In the genomic region with DNA sequence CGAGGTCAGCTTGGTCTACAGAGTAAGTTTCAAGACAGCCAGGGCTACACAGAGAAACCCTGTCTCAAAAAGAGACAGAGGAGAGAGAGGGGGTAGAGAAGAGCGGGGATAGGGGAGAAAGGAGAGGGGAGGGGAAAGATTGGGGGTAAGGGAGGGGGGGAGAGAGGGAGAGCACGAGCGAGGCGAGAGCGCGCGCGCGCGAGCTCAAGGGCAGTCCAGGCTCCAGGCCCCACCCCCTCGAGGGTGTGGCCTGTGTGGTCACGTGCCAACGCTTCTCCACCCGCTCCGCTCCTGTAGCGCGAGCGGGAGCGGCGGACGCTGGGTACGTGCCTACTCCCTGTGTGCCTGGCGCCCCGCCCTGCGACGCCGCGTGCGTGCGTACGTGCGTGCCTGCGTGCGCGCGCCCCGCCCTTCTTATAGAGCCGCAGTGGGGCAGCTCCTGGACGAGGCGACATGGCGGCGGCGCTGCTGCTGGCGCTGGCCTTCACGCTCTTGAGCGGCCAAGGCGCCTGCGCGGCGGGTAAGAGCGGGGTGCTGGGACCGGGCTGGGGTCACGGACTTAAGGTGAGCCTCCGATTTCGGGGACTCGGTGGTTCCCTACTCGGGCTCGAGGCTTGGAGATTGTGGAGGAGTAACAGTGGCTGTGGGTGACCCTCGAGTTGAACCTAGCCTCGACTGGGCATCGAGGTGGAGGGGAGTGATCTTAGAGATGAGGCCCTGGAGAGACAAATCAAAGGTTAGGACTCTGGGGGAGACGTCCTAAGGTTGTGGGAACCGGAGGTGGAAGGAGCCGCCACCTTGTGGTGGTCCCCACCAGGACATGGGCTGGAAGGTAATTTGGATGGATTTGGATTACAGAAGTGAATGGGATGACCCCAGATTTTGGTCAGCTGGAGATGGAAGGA, we compare ENCODE assay signal across 7 mouse cellular contexts. TPM values are rescaled to one million over a fixed set of nuclear protein-coding genes. Genes with fewer than 3 reads are reported as not detected.
DNase-seq lines count a peak whose midpoint lies in the region; ATAC-seq lines count a peak whose summit lies in the region.

TSS of gene Bsg (plus strand) at position 427 of the 905 bp plus-strand sequence.

- ATAC-seq in intestine, embryonic 15.5 days: peak; percentile 95

- intact Hi-C loops in gastrocnemius, postnatal 36 days (cut with DNase I): no loop called here
- intact Hi-C loops in left cerebral cortex, postnatal 25 days (cut with DNase I): loop anchor here (1.0 kb wide), 1 partner anchor 63 kb away; no protein-coding TSS in a partner anchor

- peak; percentile 97 for DNase-seq in adrenal gland, adult 18-20 months (ENCODE audit: low spot score in 2 of 2)
- peak; percentile 100 for DNase-seq in embryo, embryonic 11 days
- peak; percentile 98 for DNase-seq in gastrocnemius, postnatal 36 days
- DNase-seq in left cerebral cortex, postnatal 25 days (ENCODE audit: low spot score in 2 of 2): peak; percentile 99
- DNase-seq in midbrain, embryonic 10.5 days (ENCODE audit: low spot score): peak; percentile 99
- peak; percentile 99 for DNase-seq in right cerebral cortex, postnatal 4 days

- H3K4me1 ChIP-seq in intestine, embryonic 15.5 days (replicated peaks): peaks cover 44% of the 10 kb centered on the region
- peaks cover 64% of the 10 kb centered on the region for H3K4me1 ChIP-seq in midbrain, embryonic 10.5 days

- peak within 1 kb of the TSS; percentile 70 for H3K4me3 ChIP-seq in intestine, embryonic 15.5 days (replicated peaks)
- H3K4me3 ChIP-seq in midbrain, embryonic 10.5 days: peak within 1 kb of the TSS; percentile 89

- H3K9ac ChIP-seq in intestine, embryonic 15.5 days: peak within 1 kb of the TSS; percentile 90

- H3K4me2 ChIP-seq in intestine, embryonic 15.5 days (replicated peaks): peak within 1 kb of the TSS; percentile 77

- H3K9me3 ChIP-seq in intestine, embryonic 15.5 days: no peaks in the 10 kb centered on the region
- no peaks in the 10 kb centered on the region for H3K9me3 ChIP-seq in midbrain, embryonic 10.5 days (replicated peaks)

- no peaks in the 10 kb centered on the region for H3K27me3 ChIP-seq in intestine, embryonic 15.5 days (replicated peaks)
- no peaks in the 10 kb centered on the region for H3K27me3 ChIP-seq in midbrain, embryonic 10.5 days (ENCODE audit: low read depth, poor library complexity, severe bottlenecking)

- WGBS in intestine, embryonic 15.5 days: under 1% methylated on average over 65 of the region's 65 CpGs
- WGBS in midbrain, embryonic 10.5 days: under 1% methylated on average over 61 of the region's 65 CpGs

- peaks cover 3% of the 10 kb centered on the region; the same call in 1 of the 2 replicates for H3K36me3 ChIP-seq in intestine, embryonic 15.5 days
- peaks cover 34% of the 10 kb centered on the region for H3K36me3 ChIP-seq in midbrain, embryonic 10.5 days

- peak within 1 kb of the TSS; percentile 81 for H3K27ac ChIP-seq in intestine, embryonic 15.5 days
- peak within 1 kb of the TSS; percentile 98 for H3K27ac ChIP-seq in midbrain, embryonic 10.5 days (replicated peaks)

RNA-seq across cellular contexts. Expression of gene Bsg, which starts in this region (rescaled TPM):
- 100 to 1,000 TPM; 618 to 637 TPM for total RNA-seq in adrenal gland, adult 18-20 months (2021)
- 100 to 1,000 TPM; 528 to 635 TPM for total RNA-seq in gastrocnemius, postnatal 36 days (2021)
- polyA plus RNA-seq in intestine, embryonic 15.5 days (2015; fragmentation: Nextera tagmentation; extraction: Ambion mirVana): 1,119 and 1,131 TPM in 2 replicates
- total RNA-seq in left cerebral cortex, postnatal 25 days (2021): 100 to 1,000 TPM; 650 to 673 TPM
- 607 and 655 TPM in 2 replicates for polyA plus RNA-seq in midbrain, embryonic 10.5 days (2016; fragmentation: Nextera tagmentation; extraction: Ambion mirVana)

Comparison
In these comparisons a context has a peak if more than half of its experiments do, and no peak if none do; other contexts are left out.
1. Peak in every context shown above with its lines: DNase-seq, ATAC-seq, H3K4me3 ChIP-seq and H3K27ac ChIP-seq.